Mouse (Mus musculus): ENCODE measurements around the gene Qrfp.

DNA sequence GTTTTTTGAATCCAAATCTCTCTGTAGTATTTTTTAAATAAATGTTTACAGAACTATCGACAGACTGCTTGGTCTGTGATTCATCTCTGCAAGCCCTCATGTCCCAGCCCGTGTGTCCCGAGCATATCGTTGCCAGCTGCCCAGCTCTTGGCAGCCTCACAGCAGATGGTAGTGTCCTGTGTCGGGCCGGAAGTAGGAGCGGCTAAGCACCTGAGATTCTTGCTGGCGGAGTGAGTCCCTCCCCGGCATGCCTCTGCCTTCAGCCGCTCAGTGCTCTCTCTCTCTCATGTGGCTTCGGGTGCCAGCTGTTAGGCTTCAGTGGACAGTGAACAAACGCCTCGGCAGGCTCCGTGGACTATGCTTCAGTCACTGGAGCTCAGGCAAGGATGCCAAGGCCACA, 6.9 kb downstream of the Qrfp start:
- no peak for TF ChIP-seq POLR2A (IDR thresholded peaks at IDR 0.05; ENCODE audit: low read depth, low read length)
- TF ChIP-seq CTCF (conservative IDR thresholded peaks at IDR 0.05; ENCODE audit: insufficient read depth, insufficient read length, low read depth, low read length): no peak
